Mouse (Mus musculus) stomach, postnatal 0 days (tissue): ENCODE measurements at regions not wholly inside any gene's neighbourhood (a gene's known extent, or its start where the extent isn't known, plus 50 kb on each side); places are given as distances from the start of the nearest gene placed in this dataset.

Experiments
- CTCF ChIP-seq: IDR thresholded peaks from 2 replicates; pipeline ENCODE4 v1.5.1; 2016; ENCODE audit warnings: antibody characterized with exemption, low read depth, mild to moderate bottlenecking, moderate library complexity
- EP300 ChIP-seq: optimal IDR thresholded peaks from 2 replicates; pipeline ENCODE3; 2016; ENCODE audit warnings: antibody characterized with exemption

- no peak for TF ChIP-seq CTCF
- no peak for TF ChIP-seq EP300
These were observed 59.4 kb upstream of the Col5a1 start for GRCm38 (mm10) chr2:27826826-27827225.
